Mouse (Mus musculus) thymus, postnatal 14 days (tissue): ENCODE results near the gene Zfp462.

Experiments
- DNase-seq: peaks from one replicate; pipeline ENCODE4 v3.0.0; 2021

The Zfp462 gene

GRCm38 (mm10) chr4:54998146-54998841 lies 53.4 kb downstream of the Zfp462 start:
- DNase-seq: no peak

- no peak for DNase-seq
These were observed 54.7 kb downstream of the Zfp462 start for GRCm38 (mm10) chr4:54999556-54999955.

- DNase-seq: no peak
These were observed 56.5 kb downstream of the Zfp462 start for GRCm38 (mm10) chr4:55001386-55001785.

- no peak for DNase-seq
These were observed 58.3 kb downstream of the Zfp462 start for GRCm38 (mm10) chr4:55003128-55003527.

- DNase-seq: no peak
These were observed 60.2 kb downstream of the Zfp462 start for GRCm38 (mm10) chr4:55005066-55005465.

- DNase-seq: no peak
These were observed 60.7 kb downstream of the Zfp462 start for GRCm38 (mm10) chr4:55005521-55005969.

GRCm38 (mm10) chr4:55006024-55006423 lies 61.2 kb downstream of the Zfp462 start:
- no peak for DNase-seq

GRCm38 (mm10) chr4:55008616-55009015 lies 63.8 kb downstream of the Zfp462 start:
- DNase-seq: no peak

- DNase-seq: no peak
These were observed 66.5 kb downstream of the Zfp462 start for GRCm38 (mm10) chr4:55011391-55011790.

GRCm38 (mm10) chr4:55013563-55014248 lies 68.9 kb downstream of the Zfp462 start:
- no peak for DNase-seq

GRCm38 (mm10) chr4:55014731-55015463 lies 70.0 kb downstream of the Zfp462 start:
- no peak for DNase-seq

GRCm38 (mm10) chr4:55015517-55015916 lies 70.7 kb downstream of the Zfp462 start:
- DNase-seq: no peak

GRCm38 (mm10) chr4:55026109-55026646 lies 81.3 kb downstream of the Zfp462 start:
- DNase-seq: no peak

- DNase-seq: no peak
These were observed 85.6 kb downstream of the Zfp462 start for GRCm38 (mm10) chr4:55030401-55030800.

GRCm38 (mm10) chr4:55032317-55032930 lies 87.6 kb downstream of the Zfp462 start:
- DNase-seq: no peak

GRCm38 (mm10) chr4:55033452-55033851 lies 88.6 kb downstream of the Zfp462 start:
- no peak for DNase-seq

- no peak for DNase-seq
These were observed 93.3 kb downstream of the Zfp462 start for GRCm38 (mm10) chr4:55038139-55038538.

GRCm38 (mm10) chr4:55040258-55040964 lies 95.6 kb downstream of the Zfp462 start:
- no peak for DNase-seq

GRCm38 (mm10) chr4:55041106-55041730 lies 96.4 kb downstream of the Zfp462 start:
- no peak for DNase-seq

- no peak for DNase-seq
These were observed 97.7 kb downstream of the Zfp462 start for GRCm38 (mm10) chr4:55042573-55042972.

- DNase-seq: no peak
These were observed 102.4 kb downstream of the Zfp462 start for GRCm38 (mm10) chr4:55047266-55047665.
